Mouse (Mus musculus): ENCODE results near the gene Zfp874b.
"Not testable (repeated sequence)": the region's sequence is repeated elsewhere in the genome, so short reads cannot be mapped to it uniquely, and the experiment has no call there.

Gene Zfp874b

DNA sequence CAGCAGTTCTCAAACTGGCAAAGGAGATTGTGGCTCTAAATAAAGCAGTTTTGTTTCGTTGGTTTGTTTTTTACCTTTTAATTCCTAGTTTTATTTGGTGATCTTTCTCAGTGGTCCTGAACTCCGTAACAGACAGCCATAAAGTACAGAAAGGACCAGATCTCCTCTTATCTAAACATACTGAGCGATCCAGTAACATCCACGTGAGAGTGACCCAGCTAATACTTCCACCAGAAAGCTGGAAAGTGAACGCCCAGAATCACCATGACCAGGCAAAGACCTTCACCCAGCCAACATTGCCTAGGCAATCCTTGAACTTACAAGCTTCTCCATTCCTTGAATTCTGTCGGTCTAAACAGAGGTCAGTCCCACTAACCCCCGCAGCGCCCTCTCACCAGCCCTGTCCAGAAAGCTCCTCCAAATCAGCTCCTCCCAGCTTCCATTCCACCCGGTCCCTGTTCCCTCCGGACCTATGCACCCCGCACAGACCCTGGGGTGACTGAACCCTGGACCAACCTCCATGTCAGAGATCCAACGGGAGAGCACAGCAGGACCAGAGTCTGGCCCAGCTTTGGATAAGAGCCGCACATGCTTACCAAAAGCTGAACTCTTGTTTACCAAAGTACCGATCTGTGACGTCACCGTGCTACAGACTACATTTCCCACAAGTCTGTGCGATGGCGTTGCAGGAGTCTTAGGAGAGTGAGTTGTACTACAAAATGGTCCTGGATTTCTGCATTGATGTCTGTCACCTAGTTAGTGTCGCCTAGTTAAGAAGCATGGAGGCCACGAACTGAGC is at the start of gene Zfp874b:
Gene Zfp874b, minus strand, starts transcription at position 634 of the 799 bp plus-strand sequence.
- DNase-seq, result peak; percentile 93

DNA sequence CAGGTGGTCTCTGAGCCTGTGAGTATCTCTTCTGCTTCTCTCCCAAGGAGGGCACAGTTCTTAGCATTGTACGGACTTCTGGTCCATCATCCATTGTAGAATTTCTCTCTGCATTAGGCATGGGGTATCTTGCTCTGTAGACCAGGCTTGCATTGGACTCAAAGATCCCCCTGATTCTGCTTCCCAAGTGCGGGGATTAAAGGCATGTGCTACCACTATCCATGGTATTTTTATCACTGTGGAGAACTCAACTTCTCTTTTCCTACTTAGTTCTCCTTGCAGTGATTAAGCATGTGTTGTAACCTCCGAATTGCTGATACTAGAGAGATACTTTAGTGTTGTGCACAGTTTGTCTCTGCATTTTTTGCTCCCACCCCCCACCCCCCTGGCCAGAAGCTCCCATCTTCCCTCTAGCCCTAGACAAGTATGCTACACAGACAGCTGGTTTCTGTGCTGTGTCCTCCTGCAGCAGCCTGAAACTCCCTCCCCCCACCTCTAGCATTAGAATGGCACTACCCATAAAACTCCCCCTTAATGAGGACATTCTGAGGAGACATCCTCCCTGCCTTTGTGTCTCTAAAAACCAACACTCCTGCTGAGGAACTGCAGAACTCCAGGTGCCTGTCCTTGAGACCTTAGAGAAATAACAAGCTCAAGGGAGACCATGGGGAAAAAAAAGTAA is 43.1 kb upstream of the Zfp874b start:
- DNase-seq, result no peak

GRCm38 (mm10) chr13:67525753-67526410 is 41.8 kb upstream of the Zfp874b start, which contains the start of the genes Gm26965 and Zfp87:
Gene Gm26965, minus strand, starts transcription at chr13:67526151.
Gene Zfp87, minus strand, starts transcription at chr13:67526177.
- DNase-seq, result peak; percentile 96

- DNase-seq, result no peak
Measured at GRCm38 (mm10) chr13:67500908-67501307, 16.9 kb upstream of the Zfp874b start.

- DNase-seq, result peak; percentile 91
Measured at GRCm38 (mm10) chr13:67500084-67500719, 16.1 kb upstream of the Zfp874b start, which contains the start of gene Zfp58. Gene Zfp58, minus strand, starts transcription at chr13:67500555.

DNA sequence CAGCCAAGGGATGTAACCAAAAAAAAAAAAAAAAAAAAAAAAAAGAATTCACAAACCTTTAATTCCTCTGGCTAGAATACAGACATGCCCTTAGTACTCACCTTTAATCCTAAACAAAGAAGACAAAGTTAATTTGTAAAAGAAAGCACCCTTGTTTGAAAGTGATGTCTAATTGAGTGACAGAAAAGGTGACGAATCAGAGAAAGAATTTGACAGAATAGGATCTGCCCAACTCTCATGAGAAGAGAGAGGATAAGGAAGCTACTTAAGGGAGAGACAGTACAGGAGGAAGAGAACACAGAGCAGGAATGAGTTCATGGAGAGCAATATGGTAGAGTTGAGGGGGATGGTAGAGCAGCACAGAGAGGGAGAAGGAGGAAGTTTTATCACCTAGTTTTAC is 11.6 kb upstream of the Zfp874b start:
- no peak for DNase-seq

GRCm38 (mm10) chr13:67484424-67484811 is 360 bp upstream of the Zfp874b start:
- DNase-seq, result no peak

GRCm38 (mm10) chr13:67481528-67481927 is 2.5 kb downstream of the Zfp874b start:
- DNase-seq, result no peak

DNA sequence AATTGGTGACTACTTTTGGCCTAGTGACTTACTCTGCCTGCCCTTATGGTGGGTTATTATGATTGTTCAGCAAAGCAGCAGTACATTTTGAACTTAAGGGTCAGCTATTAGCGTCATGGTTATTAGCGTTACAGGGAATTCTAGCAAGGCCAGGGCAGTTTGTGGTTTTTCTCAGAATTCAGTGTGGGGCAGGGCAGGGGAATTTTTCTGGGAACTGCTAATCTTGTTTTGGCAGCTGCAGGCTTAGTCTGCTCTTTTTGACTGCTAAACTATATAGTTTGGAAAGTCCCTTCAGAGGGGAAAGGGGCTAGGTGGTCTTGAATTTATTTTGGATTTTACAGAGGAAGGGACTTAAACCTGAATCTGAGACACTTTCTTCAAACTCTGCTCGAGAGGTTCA is 14.8 kb downstream of the Zfp874b start:
- no peak for DNase-seq

- not testable (repeated sequence) for DNase-seq
Measured at GRCm38 (mm10) chr13:67463506-67464185, 20.4 kb downstream of the Zfp874b start.

DNA sequence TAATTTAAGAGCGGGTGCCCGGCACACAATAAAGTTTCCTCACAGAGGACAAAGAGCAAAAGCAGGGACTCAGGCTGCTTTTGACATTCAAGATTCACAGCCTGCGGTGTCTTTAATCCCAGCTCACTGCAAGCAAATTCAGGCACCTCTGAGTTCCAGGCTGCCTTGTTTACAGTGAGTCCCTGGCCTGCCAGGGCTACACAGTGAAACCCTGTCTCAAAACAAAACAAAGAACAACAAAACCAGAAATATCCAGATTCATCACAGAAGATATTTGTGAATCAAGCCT is 32.1 kb downstream of the Zfp874b start:
- DNase-seq, result peak; percentile 6

DNA sequence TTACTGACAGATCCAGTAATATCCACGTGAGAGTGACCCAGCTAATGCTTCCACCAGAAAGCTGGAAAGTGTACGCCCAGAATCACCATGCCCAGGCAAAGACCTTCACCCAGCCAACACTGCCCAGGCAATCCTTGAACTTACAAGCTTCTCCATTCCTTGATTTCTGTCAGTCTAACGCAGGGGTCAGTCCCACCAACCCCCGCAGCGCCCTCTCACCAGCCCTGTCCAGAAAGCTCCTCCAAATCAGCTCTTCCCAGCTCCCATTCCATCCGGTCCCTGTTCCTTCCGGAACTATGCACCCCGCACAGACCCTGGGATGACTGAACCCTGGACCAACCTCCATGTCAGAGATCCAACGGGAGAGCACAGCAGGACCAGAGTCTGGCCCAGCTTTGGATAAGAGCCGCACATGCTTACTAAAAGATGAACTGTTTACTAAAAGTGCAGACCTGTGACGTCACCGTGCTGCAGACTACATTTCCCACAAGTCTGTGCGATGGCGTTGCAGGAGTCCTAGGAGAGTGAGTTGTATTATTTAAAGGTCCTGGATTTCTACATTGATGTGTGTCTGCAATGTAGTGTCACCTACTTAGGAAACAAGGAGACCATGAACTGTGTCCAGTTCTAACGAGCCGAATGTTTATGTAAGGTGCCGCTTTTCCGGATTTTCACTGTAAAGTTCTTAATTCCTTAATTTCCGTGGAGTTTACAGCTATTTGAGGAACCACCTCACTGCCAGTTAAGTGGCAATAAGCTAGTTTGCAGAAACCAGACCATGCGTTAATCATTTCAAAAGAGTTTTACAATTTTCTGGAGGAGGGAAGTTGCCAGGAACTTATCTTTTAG is 32.7 kb downstream of the Zfp874b start, which contains the start of gene Zfp874a:
Gene Zfp874a, minus strand, starts transcription at position 453 of the 849 bp plus-strand sequence.
- peak; percentile 95 for DNase-seq

DNA sequence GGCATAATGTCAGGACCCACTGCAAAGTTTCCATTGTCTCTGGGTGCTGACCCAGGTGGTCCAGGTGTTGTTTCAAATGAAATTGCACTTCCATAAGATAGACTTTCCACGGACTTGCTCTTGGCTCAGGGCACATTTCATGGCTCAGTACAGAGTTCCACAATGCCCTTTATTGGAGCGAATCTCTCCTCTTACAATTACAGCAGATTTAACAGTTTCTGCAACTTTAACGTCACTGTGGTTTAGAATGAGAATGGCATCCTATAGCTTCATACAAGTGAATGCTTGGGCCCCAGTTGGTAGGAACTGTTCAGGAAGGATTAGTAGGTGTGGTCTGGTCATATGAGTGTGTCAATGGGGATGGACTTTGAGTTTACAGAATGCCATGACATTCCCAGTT is 47.0 kb downstream of the Zfp874b start:
- not testable (repeated sequence) for DNase-seq

GRCm38 (mm10) chr13:67428116-67428515 is 55.9 kb downstream of the Zfp874b start:
- DNase-seq, result no peak

- not testable (repeated sequence) for DNase-seq
Measured at GRCm38 (mm10) chr13:67425699-67426098, 58.4 kb downstream of the Zfp874b start.

DNA sequence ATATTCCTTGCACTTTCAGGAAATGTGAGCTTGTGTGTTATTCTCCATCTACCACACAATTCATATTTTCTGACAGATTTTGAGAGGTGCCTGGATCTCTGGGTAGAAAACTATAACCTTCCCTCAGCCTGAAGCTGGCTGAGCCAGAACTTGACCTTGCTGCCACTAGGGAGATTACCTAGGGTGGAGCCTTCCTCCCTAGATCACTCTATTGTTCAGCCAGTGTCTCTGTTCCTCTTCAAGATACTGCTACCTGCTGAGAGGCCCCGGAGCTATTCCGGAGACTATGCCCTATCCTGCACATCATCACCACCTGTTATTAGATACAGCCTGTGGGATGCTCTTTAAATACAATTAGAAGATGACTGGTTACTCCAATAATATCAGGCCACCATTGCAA is 61.5 kb downstream of the Zfp874b start:
- not testable (repeated sequence) for DNase-seq

Measured in lung, postnatal 10 days (tissue).